Mouse (Mus musculus) stomach, postnatal 0 days (tissue): Measurements from ENCODE around the gene Auts2. TPM values are rescaled to one million over a fixed set of nuclear protein-coding genes. Genes with fewer than 3 reads are reported as not detected.

ENCODE experiments used
- ATAC-seq: fragments of 200-750 bp; cut with Nextera tagmentation; 2 replicates; pipeline ENCODE4 v1.8.0; 2017; ENCODE audit not compliant: low FRiP score, low TSS enrichment
- DNase-seq: peaks from one replicate; pipeline ENCODE4 v3.0.0-alpha.2; 2016; ENCODE audit warnings: low spot score
- H3K27ac ChIP-seq: fragments of 300-500 bp; sonication (generic); replicated peaks from 2 replicates; pipeline ENCODE4 v1.5.1; 2014; ENCODE audit warnings: mild to moderate bottlenecking, control low read depth
- H3K27me3 ChIP-seq: fragments of 300-500 bp; sonication (generic); 2 replicates; pipeline ENCODE4 v1.6.1; 2014; ENCODE audit warnings: low read length; ENCODE audit not compliant: control insufficient read depth, insufficient read depth
- H3K36me3 ChIP-seq: fragments of 300-500 bp; sonication (generic); 2 replicates; pipeline ENCODE4 v1.6.1; 2014; ENCODE audit warnings: low read length, mixed read lengths; ENCODE audit not compliant: control insufficient read depth, insufficient read depth
- H3K4me1 ChIP-seq: fragments of 300-500 bp; sonication (generic); replicated peaks from 2 replicates; pipeline ENCODE4 v1.6.1; 2014; ENCODE audit warnings: antibody characterized with exemption; ENCODE audit not compliant: control insufficient read depth, insufficient read depth
- H3K4me2 ChIP-seq: fragments of 300-500 bp; sonication (generic); replicated peaks from 2 replicates; pipeline ENCODE4 v1.6.1; 2014; ENCODE audit warnings: low read depth, mild to moderate bottlenecking, control low read depth, moderate library complexity
- H3K4me3 ChIP-seq: fragments of 300-500 bp; sonication (generic); 2 replicates; pipeline ENCODE4 v1.5.1; 2014; ENCODE audit warnings: low read depth, low read length, control low read depth
- H3K9ac ChIP-seq: fragments of 300-500 bp; sonication (generic); 2 replicates; pipeline ENCODE4 v1.6.1; 2014; ENCODE audit warnings: mild to moderate bottlenecking, low read length, control low read depth, mixed read lengths
- H3K9me3 ChIP-seq: fragments of 300-500 bp; sonication (generic); 2 replicates; pipeline ENCODE4 v1.6.1; 2016; ENCODE audit warnings: low read length; ENCODE audit not compliant: control insufficient read depth
- CTCF ChIP-seq: IDR thresholded peaks from 2 replicates; pipeline ENCODE4 v1.5.1; 2016; ENCODE audit warnings: antibody characterized with exemption, low read depth, mild to moderate bottlenecking, moderate library complexity
- EP300 ChIP-seq: optimal IDR thresholded peaks from 2 replicates; pipeline ENCODE3; 2016; ENCODE audit warnings: antibody characterized with exemption
- WGBS: fragments of 180-500 bp; shearing (Covaris S2); extraction: QIAGEN DNeasy Blood & Tissue Kit; methylation state at CpG from one replicate; pipeline ENCODE4 v1.1.7; 2014; 5-methylcytosine and 5-hydroxymethylcytosine counted together
- polyA plus RNA-seq: library from polyadenylated mRNA; unstranded; fragments of >200 nt; fragmentation: Nextera tagmentation; extraction: Ambion mirVana; gene quantifications from 2 replicates; pipeline ENCODE4 v1.2.1, GENCODE M21; 2015

Gene Auts2
- polyA plus RNA-seq, 1 experiment from 2014 or later, result 7.3 TPM

GRCm38 (mm10) chr5:132072356-132072755 lies 470.8 kb downstream of the Auts2 start:
- TF ChIP-seq CTCF (no peak), EP300 (no peak)
- H3K36me3 ChIP-seq, result no peaks in the 10 kb centered on the region
- H3K9ac ChIP-seq, result no peak overlapping the region
- no peak overlapping the region for H3K27ac ChIP-seq
- H3K27me3 ChIP-seq, result no peaks in the 10 kb centered on the region
- 55% methylated on average over 4 of the region's 4 CpGs for whole genome bisulfite sequencing
- ATAC-seq, result no peak
- 0 out of 2 replicates have a peak, but pooled peaks cover 6% of the 10 kb centered on the region for H3K4me1 ChIP-seq
- H3K9me3 ChIP-seq, result no peaks in the 10 kb centered on the region
- no peak for DNase-seq
- H3K4me3 ChIP-seq, result no peak overlapping the region
- H3K4me2 ChIP-seq, result no peak overlapping the region

- H3K4me2 ChIP-seq, result no peak overlapping the region
- no peaks in the 10 kb centered on the region for H3K36me3 ChIP-seq
- H3K9me3 ChIP-seq, result no peaks in the 10 kb centered on the region
- no peak overlapping the region for H3K4me3 ChIP-seq
- no peak for TF ChIP-seq CTCF
- DNase-seq (no peak), ATAC-seq (no peak)
- 82% methylated on average over 10 of the region's 10 CpGs for WGBS
- no peaks in the 10 kb centered on the region for H3K4me1 ChIP-seq
- H3K9ac ChIP-seq, result no peak overlapping the region
- H3K27me3 ChIP-seq, result no peaks in the 10 kb centered on the region
- H3K27ac ChIP-seq, result no peak overlapping the region
These were observed 475.1 kb downstream of the Auts2 start for GRCm38 (mm10) chr5:132067750-132068739.

GRCm38 (mm10) chr5:132060116-132060515 lies 483.0 kb downstream of the Auts2 start:
- Histone ChIP-seq H3K9ac (no peak overlapping the region), H3K9me3 (no peaks in the 10 kb centered on the region), H3K4me2 (no peak overlapping the region), H3K27ac (no peak overlapping the region), H3K4me3 (no peak overlapping the region), H3K27me3 (no peaks in the 10 kb centered on the region), H3K4me1 (no peaks in the 10 kb centered on the region), H3K36me3 (no peaks in the 10 kb centered on the region)
- ATAC-seq (no peak), DNase-seq (no peak)
- 91% methylated on average over 6 of the region's 6 CpGs for WGBS
- no peak for TF ChIP-seq EP300
- TF ChIP-seq CTCF, result peak; percentile 52

- no peak for TF ChIP-seq CTCF
- no peak for TF ChIP-seq EP300
- WGBS, result 34% methylated on average over 13 of the region's 13 CpGs
- Histone ChIP-seq H3K36me3 (no peaks in the 10 kb centered on the region), H3K4me2 (no peak overlapping the region), H3K9ac (no peak overlapping the region), H3K4me1 (no peaks in the 10 kb centered on the region), H3K27me3 (no peaks in the 10 kb centered on the region), H3K4me3 (no peak overlapping the region), H3K27ac (no peak overlapping the region), H3K9me3 (no peaks in the 10 kb centered on the region)
- ATAC-seq, result no peak
- DNase-seq, result no peak
These were observed 490.5 kb downstream of the Auts2 start for GRCm38 (mm10) chr5:132052637-132053036.

- Histone ChIP-seq H3K4me3 (no peak overlapping the region), H3K27ac (no peak overlapping the region), H3K4me1 (no peaks in the 10 kb centered on the region), H3K9me3 (no peaks in the 10 kb centered on the region), H3K4me2 (no peak overlapping the region), H3K9ac (no peak overlapping the region), H3K36me3 (no peaks in the 10 kb centered on the region), H3K27me3 (no peaks in the 10 kb centered on the region)
- WGBS, result 90% methylated on average over 6 of the region's 6 CpGs
- TF ChIP-seq EP300, result no peak
- no peak for TF ChIP-seq CTCF
- DNase-seq, result no peak
- ATAC-seq, result no peak
These were observed 503.6 kb downstream of the Auts2 start for GRCm38 (mm10) chr5:132039584-132039983.
